Mouse (Mus musculus) hindbrain, embryonic 14.5 days (tissue): ENCODE results near the gene Cyba. TPM values are rescaled to one million over a fixed set of nuclear protein-coding genes. Genes with fewer than 3 reads are reported as not detected.

Experiments used
- ATAC-seq: fragments of 200-750 bp; cut with Nextera tagmentation; 2 replicates; pipeline ENCODE4 v1.8.0; 2017; ENCODE audit warnings: moderate number of reproducible peaks, mild to moderate bottlenecking, moderate TSS enrichment, moderate library complexity; ENCODE audit not compliant: low FRiP score
- DNase-seq: peaks from one replicate; pipeline ENCODE4 v3.0.0-alpha.2; 2015; ENCODE audit warnings: low spot score
- H3K27ac ChIP-seq: fragments of 300-500 bp; sonication (generic); 2 replicates; pipeline ENCODE4 v1.5.1; 2014; ENCODE audit warnings: mild to moderate bottlenecking, moderate library complexity
- H3K27me3 ChIP-seq: fragments of 300-500 bp; sonication (generic); 2 replicates; pipeline ENCODE4 v1.6.1; 2014; ENCODE audit warnings: mild to moderate bottlenecking, low read length, mixed read lengths; ENCODE audit not compliant: control insufficient read depth, insufficient read depth
- H3K36me3 ChIP-seq: fragments of 300-500 bp; sonication (generic); replicated peaks from 2 replicates; pipeline ENCODE4 v1.6.1; 2014; ENCODE audit not compliant: control insufficient read depth, insufficient read depth
- H3K4me1 ChIP-seq: fragments of 300-500 bp; sonication (generic); replicated peaks from 2 replicates; pipeline ENCODE4 v1.6.1; 2014; ENCODE audit warnings: antibody characterized with exemption, low read length, mixed read lengths; ENCODE audit not compliant: control insufficient read depth, insufficient read depth
- H3K4me2 ChIP-seq: fragments of 300-500 bp; sonication (generic); replicated peaks from 2 replicates; pipeline ENCODE4 v1.6.1; 2014; ENCODE audit warnings: mild to moderate bottlenecking, moderate library complexity
- H3K4me3 ChIP-seq: fragments of 300-500 bp; sonication (generic); replicated peaks from 2 replicates; pipeline ENCODE4 v1.5.1; 2014; ENCODE audit warnings: mild to moderate bottlenecking, low read length
- H3K9ac ChIP-seq: fragments of 300-500 bp; sonication (generic); 2 replicates; pipeline ENCODE4 v1.6.1; 2014
- H3K9me3 ChIP-seq: fragments of 300-500 bp; sonication (generic); 2 replicates; pipeline ENCODE4 v1.6.1; 2016; ENCODE audit warnings: low read length; ENCODE audit not compliant: control insufficient read depth
- WGBS: fragments of 180-500 bp; shearing (Covaris S2); extraction: QIAGEN DNeasy Blood & Tissue Kit; methylation state at CpG from one replicate; pipeline ENCODE4 v1.1.7; 2014; 5-methylcytosine and 5-hydroxymethylcytosine counted together
- polyA plus RNA-seq: library from polyadenylated mRNA; unstranded; fragments of >200 nt; fragmentation: Nextera tagmentation; extraction: Ambion mirVana; gene quantifications from 2 replicates; pipeline ENCODE4 v1.2.1, GENCODE M21; 2014

The Cyba gene
- polyA plus RNA-seq, 1 experiment from 2014 or later: 44.3 TPM

DNA sequence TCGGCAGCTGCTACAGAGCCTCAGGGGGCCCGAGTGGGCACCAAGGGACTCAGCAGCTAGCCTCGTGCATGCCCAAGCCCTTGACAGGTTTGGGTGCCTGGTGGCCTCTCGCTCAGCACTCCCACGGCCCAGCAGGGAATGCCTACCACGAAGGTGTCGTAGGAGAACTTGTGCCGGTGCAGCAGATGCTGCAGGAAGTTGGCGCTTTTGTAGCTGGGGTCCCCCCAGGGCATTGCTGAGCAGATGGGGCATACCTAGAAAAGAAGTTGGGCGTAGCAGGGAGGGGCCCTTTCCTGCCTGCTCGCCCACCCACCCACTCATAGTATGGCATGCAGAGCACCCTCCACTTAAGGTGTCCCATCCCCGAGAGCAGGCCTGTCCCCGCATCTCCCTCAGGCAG, 35.1 kb upstream of the Cyba start:
- DNase-seq: no peak
- H3K9ac ChIP-seq: no peak overlapping the region
- peaks cover 1% of the 10 kb centered on the region; the same call in 1 of the 2 replicates for H3K27me3 ChIP-seq
- H3K36me3 ChIP-seq: peaks cover 56% of the 10 kb centered on the region
- H3K27ac ChIP-seq: no peak overlapping the region
- H3K9me3 ChIP-seq: no peaks in the 10 kb centered on the region
- H3K4me1 ChIP-seq: no peaks in the 10 kb centered on the region
- no peak for ATAC-seq
- WGBS: 90% methylated on average over 13 of the region's 13 CpGs
- no peak overlapping the region for H3K4me3 ChIP-seq
- no peak overlapping the region for H3K4me2 ChIP-seq

DNA sequence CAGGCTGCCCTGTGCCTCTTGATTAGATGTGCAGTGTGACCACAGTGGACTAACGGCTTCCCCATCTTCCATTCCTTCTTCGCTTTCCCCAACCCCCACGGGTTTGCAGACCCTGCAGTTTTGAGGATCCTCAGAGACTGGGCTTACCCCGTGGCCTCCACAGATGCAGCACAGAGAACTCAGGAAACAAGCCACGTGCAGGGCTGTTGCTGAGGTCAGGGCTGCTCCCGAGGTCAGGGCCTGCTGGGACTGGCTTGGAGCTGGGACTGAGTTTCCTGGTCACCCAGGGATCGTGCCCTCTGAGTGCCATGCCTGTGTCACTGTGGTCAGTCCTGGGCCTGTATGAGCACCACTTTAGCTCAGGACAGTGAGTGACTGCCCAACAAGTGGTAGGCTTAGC, 32.3 kb upstream of the Cyba start:
- H3K4me2 ChIP-seq: no peak overlapping the region
- H3K4me3 ChIP-seq: no peak overlapping the region
- no peak overlapping the region for H3K9ac ChIP-seq
- peaks cover 30% of the 10 kb centered on the region for H3K27me3 ChIP-seq
- peaks cover 39% of the 10 kb centered on the region for H3K36me3 ChIP-seq
- ATAC-seq (no peak), DNase-seq (no peak)
- 72% methylated on average over 7 of the region's 7 CpGs for WGBS
- H3K4me1 ChIP-seq: peaks cover 10% of the 10 kb centered on the region
- no peak overlapping the region for H3K27ac ChIP-seq
- no peaks in the 10 kb centered on the region for H3K9me3 ChIP-seq

DNA sequence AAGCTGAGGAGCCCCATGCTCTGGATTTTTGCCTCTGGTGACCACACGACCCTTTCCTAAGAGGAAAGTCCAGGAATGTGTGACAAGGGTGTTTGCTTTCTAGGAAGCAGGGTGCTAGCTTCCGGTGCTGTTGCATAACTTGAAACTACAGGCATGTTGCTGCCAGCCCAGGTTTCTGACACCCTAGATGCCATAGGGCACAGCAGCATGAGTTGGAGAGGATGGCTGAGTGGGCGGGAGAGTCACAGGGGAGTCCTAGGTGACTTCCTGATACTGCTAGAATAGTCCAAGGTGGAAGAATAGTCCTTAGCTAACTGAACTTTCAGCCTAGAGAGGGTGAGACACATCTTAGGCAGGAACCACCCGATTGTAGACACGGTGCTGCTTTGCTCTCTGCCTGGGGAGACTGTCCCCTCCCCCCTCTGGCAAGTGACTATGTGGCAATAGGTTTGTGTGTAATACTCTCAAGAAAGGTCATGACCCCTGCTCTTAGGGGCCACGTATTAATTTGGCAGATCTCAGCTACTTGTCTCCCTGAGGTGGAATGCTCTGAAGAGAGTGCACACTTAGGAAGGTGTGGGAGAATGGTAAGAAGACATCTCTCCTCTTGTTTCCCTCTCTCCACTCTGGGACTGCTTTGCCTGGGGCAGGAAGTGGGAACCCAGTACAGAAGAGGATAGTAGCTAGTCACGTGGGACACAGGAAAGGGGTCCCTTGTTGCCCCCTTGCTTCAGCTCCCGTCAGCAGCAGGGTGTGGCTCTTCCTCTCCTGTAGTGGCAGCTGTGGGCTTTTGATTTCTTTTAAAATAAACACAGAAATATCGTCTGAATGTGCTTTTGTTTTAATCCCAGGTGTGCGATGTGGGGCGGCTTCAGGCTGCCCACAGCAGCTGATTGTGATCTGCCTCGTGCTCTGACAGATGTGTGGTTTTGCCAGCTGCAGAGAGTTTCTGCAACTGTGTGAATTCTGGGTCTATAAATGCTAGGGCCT, 31.2 kb upstream of the Cyba start:
- Histone ChIP-seq H3K27me3 (peaks cover 37% of the 10 kb centered on the region), H3K4me1 (peaks cover 10% of the 10 kb centered on the region), H3K36me3 (peaks cover 35% of the 10 kb centered on the region), H3K4me3 (no peak overlapping the region), H3K4me2 (no peak overlapping the region), H3K9ac (no peak overlapping the region), H3K27ac (no peak overlapping the region), H3K9me3 (no peaks in the 10 kb centered on the region)
- ATAC-seq: no peak
- no peak for DNase-seq
- WGBS: 70% methylated on average over 12 of the region's 12 CpGs

DNA sequence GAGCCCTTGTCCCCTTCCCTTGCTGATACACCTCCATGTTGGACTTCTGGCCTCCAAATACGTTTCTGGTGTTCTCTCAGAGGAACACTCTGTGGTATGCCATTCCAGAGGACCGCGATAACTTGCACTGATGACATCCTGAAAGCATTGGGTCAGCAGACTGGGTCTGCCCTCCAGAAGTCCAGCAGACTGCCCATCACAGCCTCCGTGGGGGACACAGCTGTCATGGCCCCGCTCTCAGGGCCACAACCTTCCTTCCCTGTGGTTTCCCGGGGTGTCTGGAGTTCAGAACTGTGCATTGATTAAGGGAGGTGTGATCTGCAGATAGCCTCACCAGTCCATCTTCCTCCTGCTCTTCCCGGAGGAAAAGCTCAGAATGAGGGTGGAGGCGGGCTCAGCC, 29.8 kb upstream of the Cyba start:
- peaks cover 10% of the 10 kb centered on the region for H3K4me1 ChIP-seq

DNA sequence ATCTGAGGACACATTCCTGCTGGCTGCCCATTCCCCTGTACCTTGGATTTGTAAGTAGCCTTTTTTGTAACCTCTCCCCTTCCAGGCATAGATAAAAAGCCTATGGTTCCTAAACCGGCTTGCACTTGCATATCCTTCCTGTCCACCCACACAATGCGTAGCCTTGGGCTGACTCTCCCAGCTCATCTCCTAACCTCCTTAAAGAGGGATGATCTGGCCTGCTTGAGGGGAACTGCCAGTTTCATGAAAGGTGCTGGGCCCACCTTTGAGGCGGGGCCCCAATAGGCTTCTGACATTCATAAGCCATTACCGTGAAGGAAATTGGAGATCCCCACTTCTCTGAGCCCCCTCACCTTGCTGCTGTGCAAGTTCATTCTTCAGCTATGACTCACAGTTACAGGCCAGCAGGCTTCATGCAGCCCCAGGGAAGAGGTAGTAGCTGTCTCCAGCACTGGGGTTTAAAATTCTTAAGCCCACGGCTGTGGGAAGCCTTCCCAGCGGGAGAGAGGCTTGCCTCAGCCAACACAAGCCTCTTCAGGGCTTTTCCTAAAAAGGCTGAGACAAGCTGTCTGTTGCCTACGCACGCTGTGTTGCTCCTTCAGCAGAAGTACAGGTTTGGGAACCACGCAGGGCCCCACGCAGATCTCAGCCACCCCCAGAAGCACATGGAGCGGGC, 28.9 kb upstream of the Cyba start:
- ATAC-seq (no peak), DNase-seq (no peak)
- no peak overlapping the region for H3K4me3 ChIP-seq
- no peak overlapping the region for H3K9ac ChIP-seq
- H3K4me2 ChIP-seq: no peak overlapping the region
- H3K9me3 ChIP-seq: no peaks in the 10 kb centered on the region
- peaks cover 10% of the 10 kb centered on the region for H3K4me1 ChIP-seq
- H3K36me3 ChIP-seq: peaks cover 12% of the 10 kb centered on the region
- no peak overlapping the region for H3K27ac ChIP-seq
- peaks cover 54% of the 10 kb centered on the region for H3K27me3 ChIP-seq
- 62% methylated on average over 11 of the region's 11 CpGs for WGBS

More for the DNA sequence above, 29.8 kb upstream of the Cyba start:
- Histone ChIP-seq H3K4me2 (no peak overlapping the region), H3K27ac (no peak overlapping the region), H3K36me3 (peaks cover 21% of the 10 kb centered on the region), H3K27me3 (peaks cover 50% of the 10 kb centered on the region), H3K9ac (no peak overlapping the region), H3K4me3 (no peak overlapping the region), H3K9me3 (no peaks in the 10 kb centered on the region)
- DNase-seq (no peak), ATAC-seq (no peak)
- 74% methylated on average over 8 of the region's 8 CpGs for WGBS

DNA sequence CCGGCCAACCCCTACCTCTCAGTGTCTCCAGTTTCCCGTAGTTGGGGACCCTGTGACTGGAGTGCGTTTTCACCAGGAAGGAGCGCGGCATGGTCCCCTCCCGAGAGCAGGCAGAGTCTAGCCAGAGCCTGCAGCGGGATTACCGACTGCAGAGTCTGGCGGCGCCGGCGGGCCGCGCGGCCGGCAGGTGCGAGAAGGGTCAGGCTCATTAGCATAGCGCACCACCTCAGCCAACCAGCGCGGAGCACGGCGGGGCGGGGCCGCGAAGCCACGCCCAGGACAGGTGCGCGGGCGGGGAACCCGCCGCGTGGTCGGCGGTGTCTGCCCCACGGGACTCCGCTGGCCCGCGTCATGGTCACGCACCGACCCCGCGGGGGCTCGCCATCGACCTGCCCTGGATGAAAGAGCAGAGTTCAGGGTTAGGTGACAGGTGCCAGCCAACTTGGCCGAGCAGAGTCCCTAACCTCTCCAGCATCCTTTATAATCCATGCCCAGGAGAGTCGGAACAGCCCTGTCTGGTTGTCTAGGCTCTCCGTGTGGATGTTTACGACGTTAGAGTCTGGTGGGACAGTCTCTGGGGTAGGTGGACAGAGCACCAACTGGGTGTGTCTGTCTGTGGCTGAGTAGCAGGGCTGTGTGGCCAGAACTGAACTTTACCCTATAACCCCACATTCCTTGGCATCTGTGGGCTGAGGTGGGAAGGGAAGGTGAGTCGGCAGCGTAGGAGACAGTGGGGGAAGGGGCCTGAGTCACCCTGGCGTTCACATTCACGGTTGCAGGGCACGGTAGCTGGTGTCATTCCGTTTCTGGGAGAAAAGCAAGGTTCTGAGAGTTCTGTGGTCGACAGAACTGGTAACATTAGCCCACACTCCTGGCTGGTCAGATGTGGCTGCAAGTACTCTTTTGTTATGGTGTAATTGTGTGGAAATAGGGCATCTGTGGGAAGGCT, 28.1 kb upstream of the Cyba start, which contains the start of gene Snai3:
Gene Snai3, minus strand, starts transcription at position 210 of the 949 bp plus-strand sequence.
- 2% methylated on average over 56 of the region's 56 CpGs for WGBS
- ATAC-seq: no peak; the same call in 1 of the 2 replicates
- H3K9ac ChIP-seq: peak within 1 kb of the TSS; percentile 39

DNA sequence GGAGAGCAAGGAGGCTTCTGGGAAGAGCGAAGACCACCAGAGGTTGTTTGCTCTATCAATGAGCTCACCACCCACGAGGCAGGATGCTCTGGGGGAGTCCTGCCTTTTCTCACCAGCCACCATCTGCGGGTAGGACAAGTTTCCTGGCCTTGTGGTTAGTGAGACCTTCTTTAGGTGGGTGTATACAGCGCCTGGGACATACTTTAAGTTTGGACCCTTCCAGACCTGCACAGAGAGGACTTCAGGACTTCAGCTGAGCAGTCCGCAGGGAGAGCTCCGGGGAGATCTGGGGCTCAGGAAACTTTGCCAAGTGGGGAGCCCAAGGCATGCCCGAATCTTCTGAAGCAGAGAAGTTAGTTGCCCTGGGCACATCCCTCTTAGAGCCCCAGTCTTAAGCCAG, 27.3 kb upstream of the Cyba start:
- Histone ChIP-seq H3K4me1 (peaks cover 10% of the 10 kb centered on the region), H3K4me2 (peak overlapping the region; percentile 68), H3K27me3 (peaks cover 54% of the 10 kb centered on the region), H3K36me3 (no peaks in the 10 kb centered on the region), H3K27ac (no peak overlapping the region), H3K9ac (no peak overlapping the region), H3K9me3 (no peaks in the 10 kb centered on the region), H3K4me3 (peak overlapping the region; percentile 32)
- no peak for ATAC-seq
- 28% methylated on average over 7 of the region's 7 CpGs for WGBS
- no peak for DNase-seq

More for the DNA sequence above, 28.1 kb upstream of the Cyba start, which contains the start of gene Snai3:
- Histone ChIP-seq H3K4me2 (peak within 1 kb of the TSS; percentile 68), H3K27me3 (peaks cover 54% of the 10 kb centered on the region), H3K27ac (no peak within 1 kb of the TSS), H3K36me3 (0 out of 2 replicates have a peak, but pooled peaks cover 4% of the 10 kb centered on the region), H3K4me1 (peaks cover 10% of the 10 kb centered on the region), H3K9me3 (no peaks in the 10 kb centered on the region), H3K4me3 (peak within 1 kb of the TSS; percentile 32)
- peak; percentile 33 for DNase-seq

DNA sequence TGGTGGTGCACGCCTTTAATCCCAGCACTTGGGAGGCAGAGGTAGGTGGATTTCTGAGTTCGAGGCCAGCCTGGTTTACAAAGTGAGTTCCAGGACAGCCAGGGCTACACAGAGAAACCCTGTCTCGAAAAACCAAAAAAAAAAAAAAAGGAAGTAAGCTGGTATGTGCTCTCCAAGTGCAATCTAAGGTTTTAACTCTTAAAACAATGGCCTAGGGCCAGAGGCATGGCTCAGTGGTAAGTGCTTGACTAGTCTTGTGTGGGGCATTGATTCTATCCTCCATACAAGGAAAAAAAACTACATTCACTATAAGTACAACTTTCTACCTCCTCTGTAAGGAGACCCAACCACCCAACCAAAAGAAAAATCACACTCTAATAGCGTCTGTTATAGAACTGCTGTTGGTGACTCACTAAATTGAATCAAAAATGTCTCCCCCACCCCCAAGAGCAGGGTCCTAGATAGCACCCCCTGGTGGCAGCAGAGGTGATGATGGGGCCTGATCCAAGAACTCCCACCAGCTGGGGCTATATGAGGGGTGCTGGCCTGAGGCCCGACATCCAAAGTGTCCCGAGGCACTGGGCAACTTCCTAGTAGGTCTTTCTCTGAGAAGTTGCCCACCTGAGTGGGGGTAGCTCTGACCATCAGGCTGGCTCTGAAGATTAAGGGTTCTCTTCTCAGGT, 26.6 kb upstream of the Cyba start:
- Histone ChIP-seq H3K4me1 (peaks cover 10% of the 10 kb centered on the region), H3K36me3 (no peaks in the 10 kb centered on the region), H3K27ac (no peak overlapping the region), H3K9ac (no peak overlapping the region), H3K4me3 (no peak overlapping the region), H3K27me3 (peaks cover 54% of the 10 kb centered on the region), H3K4me2 (no peak overlapping the region), H3K9me3 (no peaks in the 10 kb centered on the region)
- no peak for ATAC-seq
- WGBS: 57% methylated on average over 5 of the region's 6 CpGs
- DNase-seq: no peak
